Mouse (Mus musculus) left cerebral cortex, postnatal 25 days (tissue): ENCODE data around the gene Mdm4. TPM values are rescaled to one million over a fixed set of nuclear protein-coding genes. Genes with fewer than 3 reads are reported as not detected.
"Not testable (repeated sequence)": the region's sequence is repeated elsewhere in the genome, so short reads cannot be mapped to it uniquely, and the experiment has no call there.

ENCODE experiments used
- DNase-seq, 2 experiments: peaks; one replicate each; pipeline ENCODE4 v3.0.0; 2022; ENCODE audit warnings: low spot score in 2 of 2, mixed read lengths in 1 of 2
- intact Hi-C: fragments of 180-260 bp; cut with DNase I; formaldehyde crosslinking; loops from one replicate; pipeline ENCODE4 v1.15.1; 2025
- total RNA-seq, 2 experiments: library from RNA; stranded (reverse); gene quantifications; 2 replicates each; pipeline ENCODE4 v1.2.3; 2021

Gene Mdm4
- total RNA-seq, 2 experiments from 2014 or later = 73.9 to 92.0 TPM

DNA sequence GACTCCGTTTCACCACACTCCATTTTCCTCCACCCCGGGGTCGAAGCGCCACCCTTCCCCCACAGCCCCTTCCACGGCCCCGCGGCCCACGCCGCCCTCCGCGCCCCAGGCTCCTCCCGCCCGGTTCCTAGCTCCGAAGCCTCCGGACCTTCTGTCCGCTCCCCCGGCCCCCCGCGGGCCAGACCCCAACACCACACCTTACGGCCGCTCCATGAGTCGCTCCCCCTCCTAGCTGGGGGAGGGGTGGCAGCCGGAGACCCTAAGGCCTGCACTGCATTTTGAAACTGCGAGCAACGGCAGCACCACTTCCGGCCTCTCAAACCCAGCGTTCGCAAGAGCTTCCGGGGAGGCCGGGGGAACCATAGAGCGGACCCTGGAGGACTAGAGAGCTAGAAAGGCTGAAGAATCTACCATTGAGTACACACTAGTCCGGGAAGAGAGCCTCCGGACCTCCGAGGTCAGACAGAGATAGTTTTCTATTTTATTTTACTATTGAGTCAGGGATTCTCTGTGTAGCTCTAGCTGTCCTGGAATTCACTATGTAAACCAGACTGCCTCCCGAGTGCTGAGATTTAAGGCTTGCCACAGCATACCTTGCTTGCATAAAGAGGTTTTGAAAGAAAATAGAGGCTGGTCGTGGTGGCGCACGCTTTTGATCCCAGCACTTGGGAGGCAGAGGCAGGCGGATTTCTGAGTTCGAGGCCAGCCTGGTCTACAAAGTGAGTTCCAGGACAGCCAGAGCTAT lies 5.1 kb downstream of the Mdm4 start:
- peak; percentile 84 to 94 for DNase-seq
- intact Hi-C loops = no loop called here

DNA sequence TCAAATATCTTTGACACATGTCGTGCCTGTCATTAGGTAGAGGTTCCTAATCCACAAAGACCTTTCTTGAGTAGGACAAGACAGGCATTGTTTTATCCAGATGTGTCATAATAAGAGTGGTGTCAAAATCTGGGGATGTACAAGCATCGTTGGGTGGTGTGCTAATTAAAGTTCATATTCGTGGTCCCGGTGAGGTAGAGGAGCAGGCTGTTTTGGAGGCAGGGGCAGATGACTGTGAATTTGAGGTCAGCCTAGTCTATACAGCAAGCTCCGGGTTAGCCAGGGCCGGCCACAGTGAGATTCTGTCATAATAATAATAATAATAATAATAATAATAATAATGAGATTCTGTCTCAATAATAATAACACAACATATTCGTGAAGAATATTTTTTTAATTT lies 5.9 kb downstream of the Mdm4 start:
- DNase-seq = no peak
- intact Hi-C loops = no loop called here

GRCm38 (mm10) chr1:133023723-133024122 lies 6.6 kb downstream of the Mdm4 start:
- intact Hi-C loops, DNase-seq: not testable (repeated sequence)

DNA sequence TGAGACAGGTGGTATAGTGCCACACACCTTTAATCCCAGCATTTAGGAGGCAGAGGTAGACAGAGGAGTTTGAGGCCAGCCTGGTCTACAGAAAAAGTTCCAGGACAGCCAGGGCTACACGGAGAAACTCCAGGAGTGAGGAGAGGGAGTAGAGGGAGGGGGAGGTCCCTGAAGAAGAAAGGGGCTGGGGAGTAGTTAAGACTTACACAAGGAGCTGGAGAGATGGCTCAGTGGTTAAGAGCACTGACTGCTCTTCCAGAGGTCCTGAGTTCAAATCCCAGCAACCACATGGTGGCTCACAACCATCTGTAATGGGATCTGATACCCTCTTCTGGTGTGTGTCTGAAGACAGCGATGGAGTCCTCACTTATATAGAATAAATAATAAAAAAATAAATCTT lies 8.4 kb downstream of the Mdm4 start:
- intact Hi-C loops, DNase-seq: not testable (repeated sequence)

GRCm38 (mm10) chr1:133021391-133021790 lies 9.0 kb downstream of the Mdm4 start:
- intact Hi-C loops = no loop called here
- DNase-seq = no peak

GRCm38 (mm10) chr1:133020137-133020894 lies 10.0 kb downstream of the Mdm4 start:
- DNase-seq = no peak
- intact Hi-C loops = no loop called here

DNA sequence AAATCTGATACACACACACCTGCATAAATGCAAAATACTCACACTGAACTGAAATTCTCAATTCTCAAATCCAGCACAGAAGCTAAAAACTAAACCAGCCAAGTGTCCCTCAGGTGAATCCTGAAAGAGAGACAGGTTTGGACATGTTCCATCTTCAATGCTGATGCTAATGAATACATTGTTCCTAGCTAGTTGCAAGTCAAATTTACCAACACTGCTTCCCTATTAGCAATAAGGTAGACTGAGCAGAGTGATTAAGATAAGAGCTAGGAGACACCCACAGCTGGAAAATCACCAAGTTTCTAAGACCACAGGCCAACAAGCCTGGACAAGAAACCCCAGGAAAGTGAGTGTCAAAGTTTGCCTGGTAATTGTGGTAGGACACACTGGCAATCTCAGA lies 11.0 kb downstream of the Mdm4 start:
- DNase-seq = no peak
- intact Hi-C loops = no loop called here

GRCm38 (mm10) chr1:133018580-133018979 lies 11.8 kb downstream of the Mdm4 start:
- intact Hi-C loops = no loop called here
- DNase-seq = no peak

- no peak for DNase-seq
- intact Hi-C loops = no loop called here
Measured at GRCm38 (mm10) chr1:133016775-133017428, 13.5 kb downstream of the Mdm4 start.

- intact Hi-C loops = no loop called here
- DNase-seq = no peak
Measured at GRCm38 (mm10) chr1:133014196-133014595, 16.2 kb downstream of the Mdm4 start.

DNA sequence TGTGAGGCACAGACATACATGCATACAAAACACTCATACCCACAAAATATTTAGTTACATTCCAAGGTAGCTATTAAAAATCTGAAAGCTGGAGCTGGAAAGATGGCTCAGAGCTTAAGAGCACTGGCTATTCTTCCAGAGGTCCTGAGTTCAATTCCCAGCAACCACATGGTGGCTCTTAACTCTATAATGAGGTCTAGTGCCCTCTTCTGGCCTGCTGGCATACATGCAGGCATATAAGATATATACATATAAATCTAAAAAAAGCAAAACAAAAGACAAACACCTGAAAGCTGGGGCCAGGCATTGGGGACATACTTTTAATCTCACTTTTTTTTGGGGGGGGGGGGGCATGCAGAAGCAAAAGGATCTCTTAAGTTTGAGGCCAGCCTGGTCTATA lies 17.0 kb downstream of the Mdm4 start:
- DNase-seq = no peak
- intact Hi-C loops = no loop called here

DNA sequence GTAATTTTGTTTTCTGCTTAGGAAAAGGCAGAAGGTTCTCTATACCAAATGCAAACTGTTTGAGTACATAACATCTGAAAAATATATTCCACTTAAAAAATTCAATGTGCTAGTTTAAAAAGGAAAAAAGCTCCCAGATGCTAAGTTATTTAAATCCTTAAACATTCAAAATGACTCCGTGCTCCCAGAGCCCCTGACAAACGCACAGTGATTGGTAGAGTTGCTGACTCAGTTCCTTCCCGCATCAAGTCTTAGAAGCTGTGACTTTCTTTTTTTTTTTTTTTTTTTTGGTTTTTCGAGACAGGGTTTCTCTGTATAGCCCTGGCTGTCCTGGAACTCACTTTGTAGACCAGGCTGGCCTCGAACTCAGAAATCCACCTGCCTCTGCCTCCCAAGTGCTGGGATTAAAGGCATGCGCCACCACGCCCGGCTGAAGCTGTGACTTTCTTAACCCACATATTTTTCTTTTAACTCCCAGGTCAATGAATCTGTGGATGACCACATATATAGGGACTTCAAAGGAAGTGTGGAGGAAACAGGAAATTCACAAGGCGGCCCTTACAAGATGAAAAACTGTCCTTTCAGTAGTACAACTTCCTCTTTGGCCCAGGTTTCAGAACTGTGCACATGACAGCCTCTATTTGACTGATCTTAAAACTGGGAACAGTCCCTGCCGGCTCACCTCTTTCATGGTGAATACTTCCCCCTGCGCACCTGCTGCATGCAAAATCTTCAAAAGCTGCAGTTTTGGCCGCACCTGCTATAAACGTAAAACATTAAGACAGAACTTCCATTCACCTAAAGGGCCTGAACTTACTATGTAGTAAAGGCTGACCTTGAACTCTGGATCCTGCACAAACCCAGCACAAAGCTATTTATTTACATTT lies 18.2 kb downstream of the Mdm4 start:
- peak in 1 of 2 experiments; percentile 16 for DNase-seq
- intact Hi-C loops = no loop called here

- intact Hi-C loops = no loop called here
Measured at GRCm38 (mm10) chr1:133006571-133006970, 23.8 kb downstream of the Mdm4 start.

DNA sequence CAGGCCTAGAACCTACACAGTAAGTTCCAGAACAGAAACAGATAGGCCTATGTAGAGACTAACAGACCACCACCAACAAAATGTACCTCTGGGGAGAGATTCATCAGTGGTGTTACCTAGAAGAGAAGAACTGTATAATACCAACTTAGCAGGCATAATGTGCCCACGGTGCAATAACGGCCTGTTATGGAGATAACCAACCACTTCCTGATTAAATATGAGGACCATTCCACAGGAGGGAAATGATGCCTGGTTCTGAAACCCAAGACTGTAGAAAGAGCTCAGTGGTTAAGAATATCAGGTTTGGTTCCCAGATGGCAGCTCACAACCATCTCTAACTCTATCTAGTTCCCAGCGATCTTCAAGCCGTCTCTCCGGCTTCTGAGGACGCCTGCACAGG lies 30.0 kb downstream of the Mdm4 start:
- intact Hi-C loops = no loop called here

More at GRCm38 (mm10) chr1:133006571-133006970, 23.8 kb downstream of the Mdm4 start:
- no peak for DNase-seq

DNA sequence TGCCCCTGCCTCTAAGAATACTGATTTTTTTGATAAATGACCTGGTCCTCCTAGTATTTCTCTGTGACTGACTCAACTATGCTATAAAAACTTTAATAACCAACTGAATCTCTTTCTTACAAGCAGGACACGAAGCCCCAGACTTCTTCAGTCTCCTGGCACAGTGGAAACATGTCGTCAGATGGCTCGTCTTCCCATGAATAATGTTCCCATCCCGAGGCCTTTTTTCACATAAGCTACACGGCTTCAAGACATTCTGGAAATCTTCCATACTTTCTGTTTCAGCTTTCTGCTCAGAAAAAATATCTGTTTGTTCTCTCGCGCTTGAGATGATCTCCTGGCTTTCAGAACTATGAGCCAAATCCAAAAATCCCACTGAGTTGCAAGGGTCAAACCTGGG lies 38.8 kb downstream of the Mdm4 start:
- intact Hi-C loops = no loop called here
- peak in 1 of 2 experiments; percentile 29 for DNase-seq

More for the DNA sequence above, 30.0 kb downstream of the Mdm4 start:
- no peak for DNase-seq

- DNase-seq = no peak
- intact Hi-C loops = no loop called here
Measured at GRCm38 (mm10) chr1:132990733-132991132, 39.6 kb downstream of the Mdm4 start.

DNA sequence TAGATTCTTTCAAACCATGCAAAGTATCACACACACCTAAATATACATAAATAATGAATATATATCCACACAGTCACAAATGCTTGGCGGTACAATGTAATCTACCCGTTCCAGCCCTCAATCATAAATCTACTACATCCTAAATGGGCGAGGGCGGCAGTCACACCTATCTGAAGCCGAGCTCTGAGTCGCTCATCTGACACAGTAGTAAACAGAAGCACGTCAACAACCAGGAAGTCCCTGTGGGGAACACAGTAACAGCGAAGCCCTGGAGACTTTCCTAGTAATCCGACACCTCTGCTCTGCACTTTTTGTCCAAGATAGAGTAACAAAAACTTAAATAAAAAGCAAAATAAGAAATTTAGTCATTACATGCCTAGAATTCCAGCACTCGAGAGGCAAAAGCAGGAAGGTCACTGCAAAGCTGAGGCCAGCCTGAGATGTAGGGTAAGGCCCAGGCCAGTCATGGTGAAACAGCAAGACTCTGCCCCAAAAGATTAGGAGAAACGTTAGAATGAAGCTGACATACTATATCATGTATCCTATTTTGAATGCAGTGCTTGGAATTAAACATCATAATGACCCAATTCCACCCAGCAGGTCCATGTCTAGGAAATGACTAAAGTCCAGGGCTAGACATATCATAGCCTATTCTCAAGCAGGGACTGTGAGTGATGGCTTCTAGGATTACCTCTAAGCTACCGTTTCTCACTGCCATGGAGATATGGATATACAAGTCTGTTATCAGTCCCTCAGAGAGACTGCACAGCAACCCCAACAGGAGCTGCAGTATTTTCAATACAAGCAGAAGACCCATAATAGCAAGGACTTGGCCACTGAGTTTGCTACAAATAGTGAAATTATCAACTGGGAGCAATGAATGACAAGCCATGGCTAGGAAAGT lies 41.6 kb downstream of the Mdm4 start:
- intact Hi-C loops, DNase-seq: not testable (repeated sequence)

DNA sequence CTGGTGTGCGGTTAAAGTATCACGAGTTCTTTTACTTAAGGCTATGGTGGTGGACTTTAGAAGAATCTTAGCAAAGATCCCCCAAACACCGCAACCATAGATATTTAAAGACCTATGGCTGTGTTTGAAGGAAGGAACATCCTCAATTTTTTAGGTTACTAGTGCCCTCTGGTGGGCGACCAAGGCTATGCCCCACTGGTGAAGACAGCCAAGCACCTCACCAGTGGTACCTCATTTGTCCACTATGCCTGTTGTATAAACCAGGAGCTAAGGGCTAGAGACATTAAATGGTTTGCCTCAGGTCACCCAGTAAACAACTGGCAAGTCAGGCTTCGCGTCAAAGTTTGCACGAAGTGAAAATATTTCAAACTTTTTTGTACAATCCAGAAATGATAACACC lies 47.6 kb downstream of the Mdm4 start:
- intact Hi-C loops = loop anchor here (1.0 kb wide), 1 partner anchor 223 kb away; no protein-coding TSS in a partner anchor

More for the DNA sequence above, 47.6 kb downstream of the Mdm4 start:
- DNase-seq = peak; percentile 67 to 84
